In genomic region chr15:62389431-62390105, GRCm38 (mm10) we compare ENCODE assay signal across 25 mouse cellular contexts.
DNase-seq lines count a peak whose midpoint lies in the region; ATAC-seq and TF ChIP-seq lines count a peak whose summit lies in the region.
"Had no signal": no experiment of that assay in that cellular context is flagged by ENCODE, and none has a peak within 500 bp of the region (broad histone marks: within the 10 kb centered on the region; RNA-seq: fewer than 3 reads in every experiment).

No protein-coding gene starts in this region.

- H3K4me2 ChIP-seq in midbrain, embryonic 16.5 days (ENCODE audit: low read length) = no peak overlapping the region
- H3K4me2 ChIP-seq: forebrain, embryonic 13.5 days; hindbrain, embryonic 13.5 days; liver, embryonic 15.5 days; midbrain, embryonic 13.5 days; neural tube, embryonic 12.5 days had no signal

- WGBS in macrophage (ENCODE audit: missing documents) = 67% methylated on average over 3 of the region's 3 CpGs
- 91% methylated on average over 3 of the region's 3 CpGs for WGBS in midbrain, embryonic 16.5 days

- H3K9me3 ChIP-seq in ES-E14 (ENCODE audit: control insufficient read depth, insufficient read depth, low read depth, low read length) = no peaks in the 10 kb centered on the region
- no peaks in the 10 kb centered on the region for H3K9me3 ChIP-seq in midbrain, embryonic 16.5 days (replicated peaks; ENCODE audit: control insufficient read depth, low read length, poor library complexity, severe bottlenecking)
- H3K9me3 ChIP-seq: forebrain, embryonic 13.5 days; hindbrain, embryonic 13.5 days; limb, embryonic 10.5 days; liver, embryonic 15.5 days; megakaryocyte, embryonic 14.5 days; midbrain, embryonic 13.5 days; neural tube, embryonic 12.5 days had no signal

- H3K27ac ChIP-seq in ES-E14 (ENCODE audit: insufficient read depth, low read depth, low read length, poor library complexity, severe bottlenecking) (no peak overlapping the region), macrophage (peak overlapping the region; percentile 25; the same call in 1 of the 2 replicates)
- no peak overlapping the region for H3K27ac ChIP-seq in midbrain, embryonic 16.5 days (ENCODE audit: low read length)
- H3K27ac ChIP-seq: forebrain, embryonic 13.5 days; hindbrain, embryonic 13.5 days; left cerebral cortex, adult 2 months; limb, embryonic 10.5 days; liver, embryonic 15.5 days; midbrain, embryonic 13.5 days; neural tube, embryonic 12.5 days had no signal

- H3K36me3 ChIP-seq in ES-E14 (ENCODE audit: control insufficient read depth, insufficient read depth, low read length, poor library complexity, severe bottlenecking) = no peaks in the 10 kb centered on the region
- no peaks in the 10 kb centered on the region for H3K36me3 ChIP-seq in macrophage (ENCODE audit: inconsistent target)
- H3K36me3 ChIP-seq in midbrain, embryonic 16.5 days (ENCODE audit: control insufficient read depth, insufficient read depth, low read length) = no peaks in the 10 kb centered on the region
- H3K36me3 ChIP-seq: hindbrain, embryonic 13.5 days; limb, embryonic 10.5 days; liver, embryonic 15.5 days; midbrain, embryonic 13.5 days; neural tube, embryonic 12.5 days had no signal

- in situ Hi-C loops in ES-E14 (cut with MboI; ENCODE audit: low sequenced_read_pairs in 2 of 2, unreplicated experiment in 2 of 2) = no loop called here

- H3K79me2 ChIP-seq in macrophage (ENCODE audit: inconsistent target) = no peaks in the 10 kb centered on the region

- peak; percentile 53 for DNase-seq in cerebellum, postnatal 10 days
- DNase-seq in cerebellum, postnatal 36 days = no peak
- DNase-seq in 3T3-L1 (ENCODE audit: low read depth, low spot score) (peak; percentile 18), ES-E14 (ENCODE audit: low read depth, low spot score) (no peak)
- no peak for DNase-seq in cerebellum, adult 11 months
- DNase-seq in left cerebral cortex, adult 9 months (ENCODE audit: low spot score in 2 of 2) = no peak
- DNase-seq: adrenal gland, adult 8-10 months; cerebellum, adult 9-11 months; gastrocnemius, postnatal 14 days; heart, postnatal 36 days; kidney, adult 18-20 months; kidney, postnatal 10 days; liver; thymus, adult 2 months; thymus, postnatal 4 days had no signal

- H3K4me3 ChIP-seq in ES-E14 (ENCODE audit: insufficient read depth in 1 of 2, low read depth in 1 of 2, low read length in 2 of 2, poor library complexity in 1 of 2, severe bottlenecking in 1 of 2) = no peak overlapping the region
- H3K4me3 ChIP-seq in macrophage (ENCODE audit: inconsistent target) = no peak overlapping the region
- H3K4me3 ChIP-seq in midbrain, embryonic 16.5 days (ENCODE audit: low read depth, low read length) = no peak overlapping the region
- H3K4me3 ChIP-seq: forebrain, embryonic 13.5 days; hindbrain, embryonic 13.5 days; left cerebral cortex, adult 2 months; limb, embryonic 10.5 days; liver, embryonic 15.5 days; megakaryocyte, embryonic 14.5 days; midbrain, embryonic 13.5 days; neural tube, embryonic 12.5 days had no signal

- no peak for ATAC-seq in midbrain, embryonic 16.5 days
- ATAC-seq: forebrain, embryonic 13.5 days; midbrain, embryonic 13.5 days had no signal

- H3K4me1 ChIP-seq in ES-E14 (ENCODE audit: control insufficient read depth in 2 of 2, insufficient read depth in 2 of 2, low read length in 2 of 2, poor library complexity in 1 of 2) = no peaks in the 10 kb centered on the region
- no peaks in the 10 kb centered on the region for H3K4me1 ChIP-seq in midbrain, embryonic 16.5 days (ENCODE audit: control insufficient read depth, insufficient read depth, low read length)
- H3K4me1 ChIP-seq: forebrain, embryonic 13.5 days; hindbrain, embryonic 13.5 days; limb, embryonic 10.5 days; liver, embryonic 15.5 days; midbrain, embryonic 13.5 days; neural tube, embryonic 12.5 days had no signal

- H3K9ac ChIP-seq in ES-E14 (ENCODE audit: insufficient read depth, low read depth, low read length, poor library complexity, severe bottlenecking) = no peak overlapping the region
- no peak overlapping the region for H3K9ac ChIP-seq in midbrain, embryonic 16.5 days (ENCODE audit: low read depth, low read length)
- H3K9ac ChIP-seq: forebrain, embryonic 13.5 days; hindbrain, embryonic 13.5 days; liver, embryonic 15.5 days; midbrain, embryonic 13.5 days; neural tube, embryonic 12.5 days had no signal

- H3K27me3 ChIP-seq in midbrain, embryonic 16.5 days (ENCODE audit: control insufficient read depth, insufficient read depth, low read depth, low read length) = no peaks in the 10 kb centered on the region
- H3K27me3 ChIP-seq: forebrain, embryonic 13.5 days; hindbrain, embryonic 13.5 days; liver, embryonic 15.5 days; megakaryocyte, embryonic 14.5 days; midbrain, embryonic 13.5 days; neural tube, embryonic 12.5 days had no signal

TF ChIP-seq in ES-E14, 5 proteins besides CTCF, POLR2A, EP300 and RAD21:
- TF ChIP-seq ZC3H11A (IDR thresholded peaks at IDR 0.05; ENCODE audit: borderline replicate concordance, low read depth, low read length) = no peak
- peak; percentile 28; the same call in 1 of the 2 replicates for TF ChIP-seq MAFK (IDR thresholded peaks at IDR 0.05; ENCODE audit: insufficient read depth, low read depth, low read length)
- no peak for TF ChIP-seq ZNF384 (IDR thresholded peaks at IDR 0.05; ENCODE audit: low read depth, low read length)
- TF ChIP-seq CHD2 (IDR thresholded peaks at IDR 0.05; ENCODE audit: low read depth, low read length) = no peak

Comparison
In these comparisons a context has a peak if more than half of its experiments do, and no peak if none do; other contexts are left out.
1. DNase-seq: peak in cerebellum, postnatal 10 days (2 of 2) and 3T3-L1 (single experiment); none in cerebellum, postnatal 36 days (0 of 2), ES-E14 (single experiment), cerebellum, adult 11 months (single experiment) and left cerebral cortex, adult 9 months (0 of 2).